Mouse (Mus musculus) liver, postnatal 0 days (tissue): Measurements from ENCODE around the gene Cdc14a.

Experiments used
- CTCF ChIP-seq: sonication (generic); IDR thresholded peaks from 2 replicates; pipeline ENCODE4 v1.5.1; 2016; ENCODE audit warnings: antibody characterized with exemption, low read depth
- EP300 ChIP-seq: IDR thresholded peaks from 2 replicates; pipeline ENCODE4 v1.6.1; 2016; ENCODE audit warnings: antibody characterized with exemption, low read depth, mild to moderate bottlenecking

- TF ChIP-seq CTCF (no peak), EP300 (no peak)
Observed at GRCm38 (mm10) chr3:116368868-116369437, 54.9 kb downstream of the Cdc14a start.
